Mouse (Mus musculus) ovary, adult 18-20 months (tissue): ENCODE data around the gene Raver1.

Experiments
- DNase-seq: peaks from one replicate; pipeline ENCODE4 v3.0.0; 2022; ENCODE audit warnings: low spot score, mixed read lengths

Gene Raver1

GRCm38 (mm10) chr9:21041308-21041707 is 50.5 kb downstream of the Raver1 start:
- no peak for DNase-seq

DNA sequence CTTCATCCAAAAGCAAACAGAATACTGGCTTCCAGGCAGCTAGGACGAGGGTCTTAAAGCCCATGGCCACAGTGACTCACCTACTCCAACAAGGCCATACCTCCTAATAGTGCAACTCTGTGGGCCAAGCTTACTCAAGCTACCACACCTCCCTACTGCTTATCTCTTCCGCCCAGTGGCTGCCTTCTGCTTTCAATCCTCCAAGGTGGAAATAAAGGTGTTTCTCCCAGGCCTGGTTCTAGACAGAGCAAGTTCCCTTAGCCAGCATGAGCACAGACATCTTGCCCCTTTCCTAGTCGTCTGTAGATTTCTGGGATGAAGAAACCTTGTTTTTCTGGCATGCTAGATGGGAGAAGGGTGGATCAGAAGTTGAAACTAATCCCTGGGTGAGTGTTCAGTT is 52.0 kb downstream of the Raver1 start:
- no peak for DNase-seq

DNA sequence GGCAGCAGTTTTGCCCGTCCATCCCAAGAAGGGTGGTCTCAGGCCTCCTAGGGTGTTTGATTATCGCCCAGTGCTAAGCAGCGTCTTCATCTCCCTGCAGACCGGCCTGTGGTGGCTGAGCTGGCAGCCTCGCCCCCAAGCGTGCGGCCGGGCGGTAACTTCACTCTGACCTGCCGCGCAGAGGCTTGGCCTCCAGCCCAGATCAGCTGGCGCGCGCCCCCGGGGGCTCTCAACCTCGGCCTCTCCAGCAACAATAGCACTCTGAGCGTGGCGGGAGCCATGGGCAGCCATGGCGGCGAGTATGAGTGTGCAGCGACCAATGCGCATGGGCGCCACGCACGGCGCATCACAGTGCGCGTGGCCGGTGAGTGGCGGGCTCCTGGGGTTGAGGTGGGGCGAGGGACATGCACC is 54.3 kb downstream of the Raver1 start:
- DNase-seq = no peak

- DNase-seq = no peak
Observed at GRCm38 (mm10) chr9:21036666-21037065, 55.1 kb downstream of the Raver1 start.

- no peak for DNase-seq
Observed at GRCm38 (mm10) chr9:21036161-21036560, 55.6 kb downstream of the Raver1 start.

GRCm38 (mm10) chr9:21035586-21035985 is 56.2 kb downstream of the Raver1 start:
- DNase-seq = no peak

DNA sequence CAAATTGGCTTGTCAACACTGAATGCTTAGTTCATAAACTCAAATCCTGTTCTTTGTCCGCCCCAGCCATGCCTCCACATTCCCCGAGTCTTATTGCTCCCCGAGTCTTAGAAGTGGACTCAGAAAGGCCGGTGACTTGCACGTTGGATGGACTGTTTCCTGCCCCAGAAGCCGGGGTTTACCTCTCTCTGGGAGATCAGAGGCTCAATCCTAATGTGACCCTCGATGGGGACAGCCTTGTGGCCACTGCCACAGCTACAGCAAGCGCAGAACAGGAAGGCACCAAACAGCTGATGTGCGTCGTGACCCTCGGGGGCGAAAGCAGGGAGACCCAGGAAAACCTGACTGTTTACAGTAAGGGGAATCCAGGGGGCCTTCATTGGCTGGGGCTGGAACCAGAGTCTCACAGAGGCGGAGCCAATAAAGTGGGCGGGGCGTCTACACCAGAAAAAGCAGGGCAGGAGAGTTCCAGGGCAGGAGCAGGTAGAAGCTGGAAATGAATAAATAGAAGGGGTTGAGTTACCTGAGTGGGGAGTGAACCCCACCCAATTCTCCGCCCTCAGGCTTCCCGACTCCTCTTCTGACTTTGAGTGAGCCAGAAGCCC is 57.2 kb downstream of the Raver1 start:
- no peak for DNase-seq

GRCm38 (mm10) chr9:21033136-21033535 is 58.7 kb downstream of the Raver1 start:
- peak; percentile 77 for DNase-seq

GRCm38 (mm10) chr9:21032491-21032890 is 59.3 kb downstream of the Raver1 start:
- DNase-seq = no peak

DNA sequence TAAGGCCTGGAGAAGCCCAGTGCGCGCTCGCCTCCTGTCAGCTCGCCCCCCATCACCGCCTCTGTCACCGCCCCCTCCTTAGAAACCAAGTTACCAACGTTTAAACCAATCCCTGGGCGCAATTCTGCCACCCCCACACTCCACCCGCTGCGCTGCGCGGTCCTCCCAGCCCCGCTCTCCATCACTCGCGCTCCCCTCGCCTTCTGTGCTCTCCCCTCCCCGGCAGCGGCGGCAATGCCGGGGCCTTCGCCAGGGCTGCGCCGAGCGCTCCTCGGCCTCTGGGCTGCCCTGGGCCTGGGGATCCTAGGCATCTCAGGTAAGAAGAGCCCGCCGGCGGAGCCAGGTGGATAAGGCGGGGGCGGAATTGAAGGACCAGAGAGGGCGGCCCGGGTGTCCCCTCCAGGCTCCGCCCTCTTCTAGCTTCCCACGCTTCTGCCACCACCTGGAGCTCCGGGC is 59.9 kb downstream of the Raver1 start, which contains the start of gene Icam5:
Icam5 (plus strand) TSS at position 178 of the 456 bp plus-strand sequence.
- DNase-seq = no peak

DNA sequence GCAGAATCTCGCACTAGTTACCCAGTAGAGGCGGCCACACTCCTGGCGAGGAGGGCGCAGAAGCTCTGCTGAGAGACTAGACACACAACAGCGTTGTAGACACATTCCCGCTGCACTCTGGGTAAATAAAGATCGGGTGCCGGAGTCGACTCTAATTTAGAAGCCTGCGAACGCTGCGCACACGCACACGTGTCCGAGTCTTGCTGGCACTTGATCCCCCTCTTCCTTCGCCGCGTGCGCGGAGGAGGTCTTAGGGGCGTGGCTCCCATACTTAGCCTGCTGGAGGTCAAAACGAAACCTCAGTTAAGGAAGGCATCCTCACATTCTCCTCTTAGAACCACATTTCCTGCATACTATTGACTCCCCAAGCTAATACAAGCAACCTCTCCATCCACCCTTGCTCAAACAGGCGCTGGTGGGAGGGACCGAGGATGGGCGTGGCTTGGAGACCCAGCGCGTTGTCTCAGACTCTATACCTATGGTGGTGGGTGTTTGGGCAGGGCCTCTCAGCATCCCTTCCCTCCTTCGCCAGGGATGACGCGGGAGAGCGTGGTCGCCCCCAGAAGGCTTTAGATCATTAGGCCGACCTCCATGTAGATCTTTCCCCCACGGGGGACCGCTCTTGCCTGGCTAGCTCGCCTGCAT is 60.4 kb downstream of the Raver1 start:
- peak; percentile 43 for DNase-seq

DNA sequence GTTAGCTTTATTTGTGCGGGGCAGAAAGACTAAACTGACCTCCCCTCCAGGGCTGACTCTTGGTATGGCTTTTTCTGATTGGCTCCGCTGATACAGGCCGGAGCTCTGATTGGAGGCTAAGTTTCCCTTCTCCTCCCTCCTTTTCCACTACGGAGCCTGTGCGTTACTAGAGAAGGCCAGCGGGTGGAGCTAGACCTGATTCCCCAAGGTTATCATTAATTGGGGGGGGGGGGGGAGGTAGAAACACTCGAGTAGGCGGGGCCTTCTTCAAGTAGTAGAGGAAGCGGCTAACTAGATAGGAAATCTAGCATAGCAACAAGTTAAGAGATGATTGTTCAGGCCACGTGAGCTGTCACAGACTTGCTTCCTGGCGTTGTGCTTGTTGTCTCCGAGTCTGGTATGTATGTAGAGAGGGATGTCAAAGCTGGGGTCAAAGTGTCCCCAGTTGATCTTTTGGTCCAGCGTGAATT is 61.0 kb downstream of the Raver1 start:
- peak; percentile 83 for DNase-seq

DNA sequence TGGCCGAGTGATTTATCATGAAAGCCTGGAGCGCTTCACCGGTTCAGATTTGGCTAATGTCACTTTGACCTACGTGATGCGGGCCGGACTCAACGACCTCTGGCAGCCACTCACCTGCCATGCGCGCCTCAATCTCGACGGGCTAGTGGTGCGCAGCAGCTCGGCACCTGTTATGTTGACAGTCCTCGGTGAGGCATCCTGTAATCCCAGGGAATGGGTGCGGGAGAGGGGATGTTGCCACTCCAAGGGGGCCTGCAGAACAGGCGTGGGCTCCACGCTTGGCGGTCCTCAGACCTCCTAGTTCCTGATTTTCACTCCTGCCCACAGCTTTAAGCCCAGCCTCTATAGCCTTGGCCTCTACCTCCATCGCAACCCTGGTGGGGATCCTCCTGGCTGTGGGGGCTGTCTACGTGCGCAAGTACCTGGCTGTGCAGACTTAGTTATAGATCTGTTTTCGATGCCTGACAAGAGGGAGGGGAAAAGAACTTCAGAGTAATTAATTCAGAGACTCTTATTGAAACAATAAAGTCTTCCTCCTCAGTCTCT is 61.7 kb downstream of the Raver1 start:
- DNase-seq = no peak

DNA sequence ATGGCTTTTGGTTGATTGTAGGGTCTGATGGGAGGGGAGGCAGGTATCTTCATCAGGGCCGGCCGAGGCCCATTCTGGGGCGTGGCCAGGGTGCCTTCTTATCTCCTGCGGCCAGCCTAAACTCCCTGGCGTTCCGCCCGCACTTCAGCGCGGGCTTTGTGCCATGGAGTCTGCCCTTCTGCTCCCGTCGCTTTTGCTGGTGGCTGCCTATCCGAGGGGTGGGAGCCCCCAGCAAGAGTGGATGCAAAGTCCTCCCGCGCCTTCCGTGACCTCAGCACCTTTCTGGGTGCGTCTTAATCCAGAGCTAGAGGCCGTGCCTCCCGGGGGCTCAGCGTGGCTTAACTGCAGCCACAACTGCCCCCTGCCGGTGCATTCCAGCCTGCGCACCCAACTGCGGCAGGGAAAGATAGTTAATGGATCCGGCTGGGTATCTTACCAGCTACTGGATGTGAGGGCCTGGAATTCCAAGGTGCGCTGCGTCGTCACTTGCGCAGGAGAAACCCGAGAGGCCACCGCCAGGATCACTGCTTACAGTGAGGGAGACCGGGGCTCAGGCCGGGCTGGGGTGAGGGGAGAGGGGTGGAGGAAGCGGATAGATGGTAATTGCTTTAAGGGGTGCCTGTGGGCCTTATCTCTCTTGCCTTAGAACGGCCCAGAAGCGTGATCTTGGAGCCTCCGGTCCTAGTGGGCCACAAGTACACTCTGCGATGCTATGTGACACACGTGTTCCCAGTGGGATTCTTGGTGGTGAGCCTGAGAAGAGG is 62.3 kb downstream of the Raver1 start, which contains the start of gene Icam4:
Icam4 (plus strand) TSS at position 83 of the 764 bp plus-strand sequence.
- peak; percentile 60 for DNase-seq

DNA sequence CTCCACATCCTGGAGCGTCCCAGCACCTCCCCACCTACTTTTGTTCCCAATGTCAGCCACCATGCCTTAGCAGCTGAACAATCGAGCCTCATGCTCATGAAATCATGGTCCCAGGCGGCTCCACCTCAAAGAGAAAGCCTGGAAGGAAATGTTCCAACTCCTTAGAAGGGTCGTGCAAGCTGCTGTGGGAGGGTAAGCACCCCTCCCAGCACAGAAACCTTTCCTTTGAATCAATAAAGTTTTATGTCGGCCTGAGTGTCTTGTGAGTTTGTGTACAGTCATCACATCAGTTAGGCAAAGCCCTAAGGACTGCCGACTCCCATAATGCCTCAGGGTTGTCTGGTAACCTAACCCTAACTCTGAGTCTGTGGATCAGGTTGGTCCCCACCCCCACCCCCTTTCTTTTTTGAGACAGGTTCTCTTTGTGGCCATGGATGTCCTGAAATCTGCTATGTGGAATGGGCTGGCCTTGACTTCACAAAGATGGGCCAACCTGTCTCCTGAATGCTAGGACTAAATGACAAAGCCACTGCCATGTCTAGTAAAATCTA is 63.2 kb downstream of the Raver1 start:
- DNase-seq = no peak

DNA sequence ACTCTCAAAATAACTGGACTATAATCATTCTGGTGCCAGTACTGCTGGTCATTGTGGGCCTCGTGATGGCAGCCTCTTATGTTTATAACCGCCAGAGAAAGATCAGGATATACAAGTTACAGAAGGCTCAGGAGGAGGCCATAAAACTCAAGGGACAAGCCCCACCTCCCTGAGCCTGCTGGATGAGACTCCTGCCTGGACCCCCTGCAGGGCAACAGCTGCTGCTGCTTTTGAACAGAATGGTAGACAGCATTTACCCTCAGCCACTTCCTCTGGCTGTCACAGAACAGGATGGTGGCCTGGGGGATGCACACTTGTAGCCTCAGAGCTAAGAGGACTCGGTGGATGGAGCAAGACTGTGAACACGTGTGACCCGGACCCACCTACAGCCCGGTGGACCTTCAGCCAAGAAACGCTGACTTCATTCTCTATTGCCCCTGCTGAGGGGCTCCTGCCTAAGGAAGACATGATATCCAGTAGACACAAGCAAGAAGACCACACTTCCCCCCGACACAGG is 64.0 kb downstream of the Raver1 start:
- DNase-seq = no peak

GRCm38 (mm10) chr9:21026849-21027248 is 65.0 kb downstream of the Raver1 start:
- no peak for DNase-seq

GRCm38 (mm10) chr9:21025258-21025810 is 66.5 kb downstream of the Raver1 start:
- no peak for DNase-seq
